Mouse (Mus musculus) 3134 (cell line): ENCODE measurements around the gene Reln.

ENCODE experiments used
- DNase-seq: peaks from one replicate; pipeline ENCODE4 v3.0.0-alpha.2; 2011; ENCODE audit warnings: low spot score; ENCODE audit not compliant: insufficient read length; ENCODE audit errors: extremely low read depth

The Reln gene

GRCm38 (mm10) chr5:22241560-22241959 lies 102.9 kb downstream of the Reln start:
- no peak for DNase-seq

GRCm38 (mm10) chr5:22236801-22237200 lies 107.7 kb downstream of the Reln start:
- DNase-seq, result no peak

GRCm38 (mm10) chr5:22224515-22224914 lies 120.0 kb downstream of the Reln start:
- DNase-seq, result peak; percentile 61

- no peak for DNase-seq
Measured at GRCm38 (mm10) chr5:22223940-22224339, 120.6 kb downstream of the Reln start.

- DNase-seq, result no peak
Measured at GRCm38 (mm10) chr5:22208311-22209021, 136.0 kb downstream of the Reln start.

- DNase-seq, result no peak
Measured at GRCm38 (mm10) chr5:22197926-22198325, 146.6 kb downstream of the Reln start.

- no peak for DNase-seq
Measured at GRCm38 (mm10) chr5:22196891-22197290, 147.6 kb downstream of the Reln start.

- DNase-seq, result no peak
Measured at GRCm38 (mm10) chr5:22196476-22196875, 148.0 kb downstream of the Reln start.

- no peak for DNase-seq
Measured at GRCm38 (mm10) chr5:22195352-22195941, 149.1 kb downstream of the Reln start.

- no peak for DNase-seq
Measured at GRCm38 (mm10) chr5:22191784-22192183, 152.7 kb downstream of the Reln start.

- no peak for DNase-seq
Measured at GRCm38 (mm10) chr5:22190333-22190732, 154.2 kb downstream of the Reln start.

GRCm38 (mm10) chr5:22187599-22187998 lies 156.9 kb downstream of the Reln start:
- no peak for DNase-seq

GRCm38 (mm10) chr5:22176480-22176879 lies 168.0 kb downstream of the Reln start:
- DNase-seq, result no peak

- no peak for DNase-seq
Measured at GRCm38 (mm10) chr5:22171336-22171735, 173.2 kb downstream of the Reln start.

GRCm38 (mm10) chr5:22164060-22164934 lies 180.2 kb downstream of the Reln start:
- DNase-seq, result no peak

- no peak for DNase-seq
Measured at GRCm38 (mm10) chr5:22160935-22161334, 183.6 kb downstream of the Reln start.

GRCm38 (mm10) chr5:22158754-22159153 lies 185.7 kb downstream of the Reln start:
- no peak for DNase-seq

GRCm38 (mm10) chr5:22153601-22154000 lies 190.9 kb downstream of the Reln start:
- no peak for DNase-seq

- DNase-seq, result no peak
Measured at GRCm38 (mm10) chr5:22141821-22142220, 202.7 kb downstream of the Reln start.

GRCm38 (mm10) chr5:22139015-22139414 lies 205.5 kb downstream of the Reln start:
- no peak for DNase-seq

- DNase-seq, result no peak
Measured at GRCm38 (mm10) chr5:22134402-22134801, 210.1 kb downstream of the Reln start.
